Mouse (Mus musculus) left cerebral cortex, adult 6 months (tissue): ENCODE measurements around the gene Krtap22-2. TPM values are rescaled to one million over a fixed set of nuclear protein-coding genes. Genes with fewer than 3 reads are reported as not detected.

ENCODE experiments used
- long read RNA-seq, 2 experiments: library from polyadenylated mRNA; unstranded; transcript quantifications; one replicate each; pipeline ENCODE4 v2.0.0; 2019 to 2020
- polyA plus RNA-seq: library from polyadenylated mRNA; unstranded; fragments of <200 nt; fragmentation: Nextera tagmentation; gene quantifications from 2 replicates; pipeline ENCODE4 v1.2.3, GENCODE M21; 2021

Krtap22-2 gene
- polyA plus RNA-seq, result not detected in 2 replicates
- long read RNA-seq, experiment 1, result 0 reads
- long read RNA-seq, experiment 2, result 0 reads

GRCm38 (mm10) chr16:89010659-89011058 lies at the start of gene Krtap22-2:
Gene Krtap22-2, minus strand, starts transcription at chr16:89010759.

GRCm38 (mm10) chr16:89047783-89048182 lies 37.2 kb upstream of the Krtap22-2 start, which contains the start of gene Krtap6-5:
Gene Krtap6-5, minus strand, starts transcription at chr16:89047883.

DNA sequence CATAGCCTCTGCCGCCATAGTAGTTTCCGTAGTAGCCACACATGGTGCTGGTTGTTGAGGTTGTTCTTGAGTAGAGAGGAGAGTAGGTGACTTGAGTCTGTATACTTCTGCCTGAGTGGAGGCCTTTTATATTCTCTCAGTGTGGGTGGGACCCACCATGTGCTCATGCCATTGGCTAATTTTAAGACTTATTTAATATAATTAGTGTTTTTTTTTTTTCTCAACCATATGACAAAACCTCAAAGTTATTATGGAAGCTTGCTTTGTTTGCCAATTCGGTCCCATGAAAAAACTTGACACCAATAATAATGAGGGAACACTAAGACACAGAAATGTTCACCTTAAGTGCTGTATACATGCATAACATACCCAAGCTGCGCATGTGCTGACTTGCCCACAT lies 30.8 kb upstream of the Krtap22-2 start, which contains the start of gene Gm10228:
Gene Gm10228, minus strand, starts transcription at position 101 of the 400 bp plus-strand sequence.

DNA sequence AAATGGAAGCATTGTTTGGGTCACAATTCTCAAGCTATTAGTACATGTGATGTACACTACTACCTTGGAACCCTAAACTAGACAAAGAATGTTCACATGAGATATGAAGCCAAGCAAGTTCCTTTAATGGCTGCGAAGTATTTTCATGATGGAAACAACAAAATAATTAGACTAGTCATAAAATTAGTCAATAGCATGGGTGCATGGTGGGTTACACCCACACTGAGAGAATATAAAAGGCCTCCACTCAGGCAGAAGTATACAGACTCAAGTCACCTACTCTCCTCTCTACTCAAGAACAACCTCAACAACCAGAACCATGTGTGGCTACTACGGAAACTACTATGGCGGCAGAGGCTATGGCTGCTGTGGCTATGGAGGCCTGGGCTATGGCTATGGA lies 20.8 kb upstream of the Krtap22-2 start, which contains the start of gene Krtap6-1:
Gene Krtap6-1, plus strand, starts transcription at position 301 of the 400 bp plus-strand sequence.

GRCm38 (mm10) chr16:89014984-89015383 lies 4.4 kb upstream of the Krtap22-2 start, which contains the start of gene Gm10229:
Gene Gm10229, plus strand, starts transcription at chr16:89015284.

GRCm38 (mm10) chr16:88962773-88963172 lies 47.8 kb downstream of the Krtap22-2 start, which contains the start of gene Krtap16-3:
Gene Krtap16-3, minus strand, starts transcription at chr16:88962873.

Other genes with a start within 250 kb of the Krtap22-2 start
- gene 2310057N15Rik, start 236.6 kb downstream of the Krtap22-2 start, polyA plus RNA-seq, result not detected in 2 replicates
- gene Gm5965, start 232.9 kb downstream of the Krtap22-2 start, polyA plus RNA-seq, result not detected in 2 replicates
- gene Gm20741, start 198.5 kb downstream of the Krtap22-2 start, polyA plus RNA-seq, result not detected in 2 replicates
- gene Krtap15, start 190.5 kb downstream of the Krtap22-2 start, polyA plus RNA-seq, result not detected in 2 replicates
- gene Krtap14, start 184.6 kb downstream of the Krtap22-2 start, polyA plus RNA-seq, result not detected in 2 replicates
- not detected in 2 replicates for gene Krtap19-1, start 141.3 kb downstream of the Krtap22-2 start, polyA plus RNA-seq
- gene Krtap19-2, start 136.5 kb downstream of the Krtap22-2 start, polyA plus RNA-seq, result not detected in 2 replicates
- gene Krtap19-3, start 132.7 kb downstream of the Krtap22-2 start, polyA plus RNA-seq, result not detected in 2 replicates
- gene Krtap19-4, start 125.7 kb downstream of the Krtap22-2 start, polyA plus RNA-seq, result not detected in 2 replicates
- not detected in 2 replicates for gene Krtap19-5, start 114.3 kb downstream of the Krtap22-2 start, polyA plus RNA-seq
- not detected in 2 replicates for gene Krtap19-9b, start 78.5 kb downstream of the Krtap22-2 start, polyA plus RNA-seq
- gene Krtap16-3, start 47.9 kb downstream of the Krtap22-2 start, polyA plus RNA-seq, result not detected in 2 replicates
- gene Gm10229, start 4.5 kb upstream of the Krtap22-2 start, polyA plus RNA-seq, result not detected in 2 replicates
- gene Krtap6-1, start 20.9 kb upstream of the Krtap22-2 start, polyA plus RNA-seq, result not detected in 2 replicates
- not detected in 2 replicates for gene Gm10228, start 30.7 kb upstream of the Krtap22-2 start, polyA plus RNA-seq
- not detected in 2 replicates for gene Krtap6-5, start 37.1 kb upstream of the Krtap22-2 start, polyA plus RNA-seq
- gene 1110025L11Rik, start 53.2 kb upstream of the Krtap22-2 start, polyA plus RNA-seq, result not detected in 2 replicates
- gene Krtap6-3, start 73.3 kb upstream of the Krtap22-2 start, polyA plus RNA-seq, result not detected in 2 replicates
- not detected in 2 replicates for gene Gm6358, start 130.1 kb upstream of the Krtap22-2 start, polyA plus RNA-seq
- not detected in 2 replicates for gene Gm10061, start 140.3 kb upstream of the Krtap22-2 start, polyA plus RNA-seq
- gene Gm9789, start 147.2 kb upstream of the Krtap22-2 start, polyA plus RNA-seq, result not detected in 2 replicates
- gene Gm7735, start 158.7 kb upstream of the Krtap22-2 start, polyA plus RNA-seq, result not detected in 2 replicates
- not detected in 2 replicates for gene 1110057P08Rik, start 164.0 kb upstream of the Krtap22-2 start, polyA plus RNA-seq
- gene Krtap20-2, start 195.1 kb upstream of the Krtap22-2 start, polyA plus RNA-seq, result not detected in 2 replicates